In genomic region chr12:71016503-71017241, GRCm38 (mm10) we compare ENCODE assay signal across 8 mouse cellular contexts. TPM values are rescaled to one million over a fixed set of nuclear protein-coding genes. Genes with fewer than 3 reads are reported as not detected.
DNase-seq lines count a peak whose midpoint lies in the region; ATAC-seq and TF ChIP-seq lines count a peak whose summit lies in the region.

No protein-coding gene starts in this region.

- no peaks in the 10 kb centered on the region for H3K4me1 ChIP-seq in hindbrain, postnatal 0 days (ENCODE audit: insufficient read depth, low read length)
- H3K4me1 ChIP-seq in liver, embryonic 14.5 days (replicated peaks; ENCODE audit: control insufficient read depth in 2 of 2, insufficient read depth in 2 of 2, low read length in 1 of 2), result peaks cover 5 to 11% of the 10 kb centered on the region in 2 experiments
- H3K4me1 ChIP-seq in neural tube, embryonic 13.5 days (replicated peaks), result peaks cover 34% of the 10 kb centered on the region

- peaks cover 10% of the 10 kb centered on the region; the same call in 1 of the 2 replicates for H3K36me3 ChIP-seq in hindbrain, postnatal 0 days (ENCODE audit: insufficient read depth, low read length)
- peaks cover 37% of the 10 kb centered on the region for H3K36me3 ChIP-seq in liver, embryonic 14.5 days (replicated peaks; ENCODE audit: control insufficient read depth, insufficient read depth, low read depth)
- H3K36me3 ChIP-seq in neural tube, embryonic 13.5 days, result peaks cover 32% of the 10 kb centered on the region

- DNase-seq in layer of hippocampus, adult 2 months (ENCODE audit: low spot score in 2 of 2), result no peak
- no peak for DNase-seq in layer of hippocampus, adult 9-11 months
- DNase-seq in c-Kit-positive CD71-positive TER-119-positive erythroid progenitor cells, embryonic 14.5 days (ENCODE audit: low spot score), result peak; percentile 26
- peak; percentile 69 for DNase-seq in gastrocnemius, adult 2 months
- peak; percentile 47 for DNase-seq in hindbrain, postnatal 0 days (ENCODE audit: low spot score)
- DNase-seq in liver, embryonic 14.5 days (ENCODE audit: low read depth in 3 of 3, low spot score in 3 of 3), result no peak
- peak; percentile 72 for DNase-seq in thymus, postnatal 14 days

- peak overlapping the region; percentile 94 for H3K27ac ChIP-seq in layer of hippocampus, adult 2 months
- peak overlapping the region; percentile 98 for H3K27ac ChIP-seq in gastrocnemius, adult 2 months
- peak overlapping the region; percentile 90 for H3K27ac ChIP-seq in hindbrain, postnatal 0 days
- peak overlapping the region; percentile 56 for H3K27ac ChIP-seq in liver, embryonic 14.5 days
- H3K27ac ChIP-seq in neural tube, embryonic 13.5 days (replicated peaks), result peak overlapping the region; percentile 93

- peak overlapping the region; percentile 83 for H3K9ac ChIP-seq in hindbrain, postnatal 0 days (replicated peaks; ENCODE audit: low read length)
- H3K9ac ChIP-seq in liver, embryonic 14.5 days (replicated peaks), result peak overlapping the region; percentile 93
- H3K9ac ChIP-seq in neural tube, embryonic 13.5 days, result peak overlapping the region; percentile 91

- WGBS in hindbrain, postnatal 0 days, result 3% methylated on average over 37 of the region's 82 CpGs
- WGBS in liver, embryonic 14.5 days (ENCODE audit: insufficient replicate concordance), result 2% methylated on average over 81 of the region's 82 CpGs
- under 1% methylated on average over 59 of the region's 82 CpGs for WGBS in neural tube, embryonic 13.5 days

- no peaks in the 10 kb centered on the region for H3K9me3 ChIP-seq in hindbrain, postnatal 0 days (ENCODE audit: low read length)
- no peaks in the 10 kb centered on the region for H3K9me3 ChIP-seq in liver, embryonic 14.5 days (ENCODE audit: control insufficient read depth, low read length)
- no peaks in the 10 kb centered on the region for H3K9me3 ChIP-seq in neural tube, embryonic 13.5 days

- intact Hi-C loops in gastrocnemius, adult 2 months (cut with DNase I), result loop anchor here (5.0 kb wide), 2 partner anchors 36 to 121 kb away; partner anchors contain the start of genes 2700049A03Rik and Timm9

- H3K4me3 ChIP-seq in layer of hippocampus, adult 2 months, result peak overlapping the region; percentile 98
- H3K4me3 ChIP-seq in gastrocnemius, adult 2 months, result peak overlapping the region; percentile 77
- peak overlapping the region; percentile 89 for H3K4me3 ChIP-seq in hindbrain, postnatal 0 days (ENCODE audit: low read length)
- peak overlapping the region; percentile 67 to 93 for H3K4me3 ChIP-seq in liver, embryonic 14.5 days (ENCODE audit: insufficient read depth in 1 of 2, low read depth in 2 of 2, low read length in 2 of 2)
- peak overlapping the region; percentile 98 for H3K4me3 ChIP-seq in neural tube, embryonic 13.5 days

- TF ChIP-seq EP300 in liver, embryonic 14.5 days (IDR thresholded peaks at IDR 0.05; ENCODE audit: low read depth), result no peak

- no peak for TF ChIP-seq CTCF in layer of hippocampus, adult 2 months (conservative IDR thresholded peaks at IDR 0.05)
- TF ChIP-seq CTCF in gastrocnemius, adult 2 months (IDR thresholded peaks at IDR 0.05), result no peak
- no peak for TF ChIP-seq CTCF in hindbrain, postnatal 0 days (IDR thresholded peaks at IDR 0.05; ENCODE audit: low read depth)
- no peak for TF ChIP-seq CTCF in liver, embryonic 14.5 days (IDR thresholded peaks at IDR 0.05; ENCODE audit: low read depth)

- H3K4me2 ChIP-seq in hindbrain, postnatal 0 days (ENCODE audit: low read depth, low read length), result peak overlapping the region; percentile 65
- peak overlapping the region; percentile 81 for H3K4me2 ChIP-seq in liver, embryonic 14.5 days (ENCODE audit: low read depth)
- peak overlapping the region; percentile 89 for H3K4me2 ChIP-seq in neural tube, embryonic 13.5 days

- ATAC-seq in hindbrain, postnatal 0 days, result no peak
- ATAC-seq in liver, embryonic 14.5 days (ENCODE audit: insufficient read depth), result peak; percentile 2; the same call in 1 of the 2 replicates
- peak; percentile 7 for ATAC-seq in neural tube, embryonic 13.5 days (ENCODE audit: low read depth)

- no peaks in the 10 kb centered on the region for H3K27me3 ChIP-seq in hindbrain, postnatal 0 days (ENCODE audit: insufficient read depth, low read length)
- no peaks in the 10 kb centered on the region for H3K27me3 ChIP-seq in liver, embryonic 14.5 days (ENCODE audit: control insufficient read depth, insufficient read depth, low read length)
- no peaks in the 10 kb centered on the region for H3K27me3 ChIP-seq in neural tube, embryonic 13.5 days

RNA-seq across cellular contexts. Expression of gene Arid4a, which starts 0.9 kb away (rescaled TPM):
- total RNA-seq in layer of hippocampus, adult 2 months (2021), result 10 to 100 TPM; 37.3 to 40.2 TPM
- total RNA-seq in gastrocnemius, adult 2 months (2021), result 1 to 10 TPM; 8.7 to 9.0 TPM
- total RNA-seq in hindbrain, postnatal 0 days (2014; rRNA removed), result 4.7 and 7.1 TPM in 2 replicates
- polyA plus RNA-seq in hindbrain, postnatal 0 days (2015; fragmentation: Nextera tagmentation; extraction: Ambion mirVana), result 32.7 and 41.4 TPM in 2 replicates
- 2.3 and 4.6 TPM in 2 replicates for polyA plus RNA-seq in liver, embryonic 14.5 days (2012; rRNA removed)
- polyA plus RNA-seq in liver, embryonic 14.5 days (2014; fragmentation: Nextera tagmentation; extraction: Ambion mirVana), result 17.7 and 19.7 TPM in 2 replicates
- 44.2 and 45.8 TPM in 2 replicates for polyA plus RNA-seq in neural tube, embryonic 13.5 days (2015; fragmentation: Nextera tagmentation; extraction: Ambion mirVana)

RNA-seq across cellular contexts. Expression of gene Psma3, which starts 42.3 kb away (rescaled TPM):
- total RNA-seq in layer of hippocampus, adult 2 months (2021), result 100 to 1,000 TPM; 193 to 200 TPM
- 100 to 1,000 TPM; 286 to 306 TPM for total RNA-seq in gastrocnemius, adult 2 months (2021)
- 99.7 and 118 TPM in 2 replicates for total RNA-seq in hindbrain, postnatal 0 days (2014; rRNA removed)
- 533 and 543 TPM in 2 replicates for polyA plus RNA-seq in hindbrain, postnatal 0 days (2015; fragmentation: Nextera tagmentation; extraction: Ambion mirVana)
- 72.1 and 138 TPM in 2 replicates for polyA plus RNA-seq in liver, embryonic 14.5 days (2012; rRNA removed)
- polyA plus RNA-seq in liver, embryonic 14.5 days (2014; fragmentation: Nextera tagmentation; extraction: Ambion mirVana), result 370 and 401 TPM in 2 replicates
- 626 and 642 TPM in 2 replicates for polyA plus RNA-seq in neural tube, embryonic 13.5 days (2015; fragmentation: Nextera tagmentation; extraction: Ambion mirVana)

Comparison
In these comparisons a context has a peak if more than half of its experiments do, and no peak if none do; other contexts are left out.
1. DNase-seq: peak in c-Kit-positive CD71-positive TER-119-positive erythroid progenitor cells, embryonic 14.5 days (single experiment), gastrocnemius, adult 2 months (single experiment), hindbrain, postnatal 0 days (single experiment) and thymus, postnatal 14 days (single experiment); none in layer of hippocampus, adult 2 months (0 of 2), layer of hippocampus, adult 9-11 months (single experiment) and liver, embryonic 14.5 days (0 of 3).
2. Peak in every context shown above with its lines, with median percentiles within 50 percentile points of each other: H3K27ac ChIP-seq, H3K4me3 ChIP-seq, H3K4me2 ChIP-seq and H3K9ac ChIP-seq.